Mouse (Mus musculus) spleen, postnatal 10 days (tissue): Measurements from ENCODE around the gene Vmac.

Experiments
- DNase-seq, 2 experiments: peaks; one replicate each; pipeline ENCODE4 v3.0.0; 2021 to 2022; ENCODE audit warnings: low spot score in 2 of 2

Vmac gene

GRCm38 (mm10) chr17:56740118-56740787 is 22.4 kb upstream of the Vmac start:
- DNase-seq, result no peak

- DNase-seq, result no peak
Observed at GRCm38 (mm10) chr17:56738221-56738620, 20.4 kb upstream of the Vmac start.

GRCm38 (mm10) chr17:56736534-56736933 is 18.7 kb upstream of the Vmac start:
- DNase-seq, result peak in 1 of 2 experiments; percentile 49

- no peak for DNase-seq
Observed at GRCm38 (mm10) chr17:56729656-56730055, 11.8 kb upstream of the Vmac start.

GRCm38 (mm10) chr17:56729151-56729550 is 11.3 kb upstream of the Vmac start:
- no peak for DNase-seq

- DNase-seq, result no peak
Observed at GRCm38 (mm10) chr17:56728117-56728516, 10.3 kb upstream of the Vmac start.

GRCm38 (mm10) chr17:56727659-56728058 is 9.8 kb upstream of the Vmac start:
- peak in 1 of 2 experiments; percentile 44 for DNase-seq

GRCm38 (mm10) chr17:56727029-56727649 is 9.3 kb upstream of the Vmac start:
- DNase-seq, result no peak

- DNase-seq, result no peak
Observed at GRCm38 (mm10) chr17:56723419-56724161, 5.8 kb upstream of the Vmac start.

GRCm38 (mm10) chr17:56722441-56722840 is 4.6 kb upstream of the Vmac start:
- no peak for DNase-seq

- DNase-seq, result peak; percentile 94 to 96
Observed at GRCm38 (mm10) chr17:56716655-56717362, 1.0 kb downstream of the Vmac start.

GRCm38 (mm10) chr17:56715914-56716654 is 1.7 kb downstream of the Vmac start:
- no peak for DNase-seq

GRCm38 (mm10) chr17:56715360-56715759 is 2.5 kb downstream of the Vmac start:
- no peak for DNase-seq

- no peak for DNase-seq
Observed at GRCm38 (mm10) chr17:56709708-56710107, 8.1 kb downstream of the Vmac start.

- DNase-seq, result no peak
Observed at GRCm38 (mm10) chr17:56708692-56709091, 9.1 kb downstream of the Vmac start.

- DNase-seq, result no peak
Observed at GRCm38 (mm10) chr17:56706515-56706914, 11.3 kb downstream of the Vmac start.

GRCm38 (mm10) chr17:56703038-56703437 is 14.8 kb downstream of the Vmac start:
- DNase-seq, result no peak

GRCm38 (mm10) chr17:56700451-56700850 is 17.4 kb downstream of the Vmac start:
- DNase-seq, result no peak

GRCm38 (mm10) chr17:56693851-56694310 is 23.9 kb downstream of the Vmac start:
- DNase-seq, result no peak

- no peak for DNase-seq
Observed at GRCm38 (mm10) chr17:56693395-56693794, 24.4 kb downstream of the Vmac start.

- no peak for DNase-seq
Observed at GRCm38 (mm10) chr17:56688689-56689088, 29.1 kb downstream of the Vmac start.
